Mouse (Mus musculus) CH12.LX (cell line): ENCODE measurements around the gene Rbfox1.

ENCODE experiments used
- E2F4 ChIP-seq: IDR thresholded peaks from 2 replicates; pipeline ENCODE4 v1.6.1; 2011; ENCODE audit warnings: low read depth, low read length, improper control_type of control experiment; ENCODE audit not compliant: insufficient replicate concordance
- ETS1 ChIP-seq: conservative IDR thresholded peaks from 2 replicates; pipeline ENCODE4 v1.6.1; 2012; ENCODE audit warnings: low read depth, mild to moderate bottlenecking, inconsistent platforms, low read length, improper control_type of control experiment, moderate library complexity
- SMC3 ChIP-seq: IDR thresholded peaks from 2 replicates; pipeline ENCODE4 v1.6.1; 2011; ENCODE audit warnings: low read depth, low read length, improper control_type of control experiment

GRCm38 (mm10) chr16:7265715-7266114 is 1380.6 kb downstream of the Rbfox1 start:
- TF ChIP-seq ETS1 (no peak), SMC3 (no peak), E2F4 (no peak)
